Mouse (Mus musculus) CD8-positive naive resting alpha-beta T cell, adult 2 months (primary cell): Measurements from ENCODE around the gene Prodh2.
A peak's percentile ranks its signal among the peaks of the same experiment; 100 is the strongest.
"Not testable (repeated sequence)": the region's sequence is repeated elsewhere in the genome, so short reads cannot be mapped to it uniquely, and the experiment has no call there.

Experiments used
- DNase-seq, 2 experiments: peaks; one replicate each; pipeline ENCODE4 v3.0.0; 2022; ENCODE audit warnings: low read depth in 2 of 2, low spot score in 2 of 2

Gene Prodh2

GRCm38 (mm10) chr7:30484250-30484649 lies 9.2 kb upstream of the Prodh2 start:
- DNase-seq: no peak

DNA sequence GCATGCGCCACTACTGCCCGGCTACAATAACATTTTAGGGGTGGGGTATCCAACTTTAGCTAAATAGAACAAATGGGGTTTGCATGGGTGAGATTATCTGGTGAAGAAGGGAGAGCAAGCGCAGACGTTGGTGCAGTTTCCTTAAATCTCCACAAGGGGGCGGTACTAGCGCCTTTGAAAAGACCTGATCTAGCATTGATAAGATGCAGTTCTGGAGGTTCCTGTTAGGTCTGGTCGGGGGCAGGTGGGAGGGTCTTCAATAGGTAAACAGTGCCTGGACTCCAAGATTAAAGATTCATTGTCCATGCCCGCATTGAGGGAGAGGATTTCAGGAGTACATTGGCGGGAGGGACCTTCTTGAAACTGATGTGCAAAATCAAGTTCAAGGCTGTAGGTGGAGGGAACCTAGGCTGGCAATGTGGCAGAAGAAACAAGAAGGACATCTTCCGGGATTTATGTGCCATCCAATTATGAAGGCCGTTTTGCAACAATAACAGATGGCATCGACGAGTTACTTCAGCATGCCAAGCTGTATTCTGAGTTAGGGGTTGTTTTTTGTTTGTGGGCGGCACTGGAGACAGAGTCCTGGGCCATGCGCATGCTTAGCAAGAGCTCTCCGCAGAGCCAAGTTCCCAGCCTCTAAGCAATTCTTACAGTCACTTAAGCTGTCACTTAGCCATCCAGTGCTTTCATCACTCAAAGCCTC lies 3.0 kb upstream of the Prodh2 start:
- DNase-seq: peak; percentile 14 to 41

GRCm38 (mm10) chr7:30490957-30491307 lies 2.5 kb upstream of the Prodh2 start:
- no peak for DNase-seq

GRCm38 (mm10) chr7:30492765-30493164 lies 657 bp upstream of the Prodh2 start:
- DNase-seq: peak; percentile 68 to 76

DNA sequence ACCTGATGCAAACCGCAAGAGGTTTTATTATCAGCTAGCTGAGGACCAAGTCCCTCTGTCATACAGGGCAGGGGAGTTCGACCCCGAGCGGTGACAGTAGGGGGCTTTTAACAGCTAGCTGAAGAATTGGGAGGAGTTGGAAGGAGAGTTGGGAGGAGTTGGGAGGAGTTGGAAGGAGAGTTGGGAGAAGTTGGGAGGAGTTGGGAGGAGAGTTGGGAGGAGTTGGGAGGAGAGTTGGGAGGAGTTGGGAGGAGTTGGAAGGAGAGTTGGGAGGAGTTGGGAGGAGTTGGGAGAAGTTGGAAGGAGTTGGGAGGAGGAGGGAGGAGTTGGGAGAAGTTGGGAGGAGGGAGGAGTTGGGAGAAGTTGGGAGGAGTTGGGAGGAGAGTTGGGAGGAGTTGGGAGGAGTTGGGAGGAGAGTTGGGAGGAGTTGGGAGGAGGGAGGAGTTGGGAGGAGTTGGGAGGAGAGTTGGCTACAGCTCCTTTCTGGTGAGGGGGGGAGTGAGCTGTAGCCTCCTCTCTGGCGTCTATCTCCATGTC lies 2.2 kb downstream of the Prodh2 start:
- not testable (repeated sequence) for DNase-seq

- peak in 1 of 2 experiments; percentile 15 for DNase-seq
Measured at GRCm38 (mm10) chr7:30501159-30501558, 7.7 kb downstream of the Prodh2 start.

DNA sequence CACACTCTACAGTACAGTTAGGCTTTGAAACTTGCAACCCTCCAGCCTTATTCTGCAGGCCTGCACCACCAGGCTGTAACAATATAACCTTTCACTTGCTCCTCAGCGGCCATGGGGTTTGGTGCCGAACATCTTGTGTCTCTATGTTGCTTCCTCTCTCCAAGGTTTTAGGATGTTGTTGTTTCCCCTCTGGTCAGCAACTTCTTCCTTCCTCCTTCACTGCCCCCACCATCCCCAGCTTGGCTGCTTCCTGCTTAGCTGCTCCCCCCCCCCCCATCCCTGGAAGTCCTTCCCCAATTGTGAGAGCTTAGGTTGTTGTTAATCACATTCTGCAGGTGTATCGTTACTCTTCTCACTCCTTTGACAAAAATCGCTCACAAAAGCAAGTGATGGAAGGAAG lies 14.6 kb downstream of the Prodh2 start:
- DNase-seq: no peak

- DNase-seq: no peak
Measured at GRCm38 (mm10) chr7:30515003-30515760, 21.8 kb downstream of the Prodh2 start.

DNA sequence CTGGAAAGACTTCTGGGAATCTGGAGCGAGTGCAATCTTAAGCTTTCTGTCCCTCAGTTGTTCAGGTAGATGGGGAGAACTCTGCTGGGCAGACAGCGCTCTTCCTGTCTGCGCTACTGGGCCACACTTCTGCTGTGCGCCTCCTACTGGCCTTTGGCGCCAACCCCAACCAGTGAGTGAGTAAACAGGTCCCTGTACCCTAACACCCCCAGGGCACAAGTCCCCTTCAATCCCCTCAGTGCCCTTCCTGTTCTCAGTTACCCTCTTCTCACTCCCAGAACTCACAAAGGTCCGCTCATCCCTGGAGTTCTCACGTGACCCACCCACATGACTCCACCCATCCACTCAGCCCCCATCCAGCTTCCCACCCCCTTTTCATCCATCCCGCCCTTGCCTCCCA lies 24.9 kb downstream of the Prodh2 start:
- no peak for DNase-seq

DNA sequence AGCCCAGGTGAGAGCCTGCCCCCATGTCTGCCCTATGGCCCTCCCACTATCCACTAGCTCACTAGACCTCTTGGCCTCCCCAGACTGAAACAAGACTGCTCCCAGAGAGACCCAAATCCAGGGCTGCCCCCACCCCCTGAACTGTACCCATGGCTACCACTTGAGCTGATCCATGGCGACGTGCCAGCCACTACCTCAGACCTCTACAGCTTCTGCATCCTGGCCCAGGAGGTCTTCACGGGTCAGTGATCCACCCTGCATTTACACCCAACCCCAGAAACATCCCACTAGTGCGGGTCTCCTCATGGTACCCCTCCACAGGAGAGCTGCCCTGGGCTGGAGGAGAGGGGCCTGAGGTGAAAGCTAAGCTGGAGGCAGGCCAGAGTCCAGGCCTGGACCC lies 27.0 kb downstream of the Prodh2 start:
- no peak for DNase-seq

DNA sequence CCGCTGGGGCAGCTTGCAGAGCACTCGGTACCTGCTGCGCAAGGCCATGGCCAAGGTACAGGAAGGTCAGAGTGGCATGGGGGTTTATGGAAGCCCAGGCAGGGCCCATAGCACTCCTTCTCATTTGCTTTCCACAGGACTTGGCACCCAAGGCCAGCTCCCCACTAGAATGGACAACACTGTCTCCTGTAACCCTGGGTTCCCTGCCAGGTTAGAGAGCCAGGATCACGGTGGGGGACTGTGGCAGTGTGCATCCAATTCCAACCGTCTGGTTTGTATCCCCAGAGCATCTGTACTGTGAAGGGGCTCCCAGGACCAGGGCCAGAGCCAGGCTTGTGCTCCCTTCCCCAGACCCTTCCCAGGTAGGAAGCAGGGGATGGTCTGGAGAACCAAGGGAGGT lies 27.4 kb downstream of the Prodh2 start:
- DNase-seq: no peak

- DNase-seq: no peak
Measured at GRCm38 (mm10) chr7:30522871-30523270, 29.4 kb downstream of the Prodh2 start.

DNA sequence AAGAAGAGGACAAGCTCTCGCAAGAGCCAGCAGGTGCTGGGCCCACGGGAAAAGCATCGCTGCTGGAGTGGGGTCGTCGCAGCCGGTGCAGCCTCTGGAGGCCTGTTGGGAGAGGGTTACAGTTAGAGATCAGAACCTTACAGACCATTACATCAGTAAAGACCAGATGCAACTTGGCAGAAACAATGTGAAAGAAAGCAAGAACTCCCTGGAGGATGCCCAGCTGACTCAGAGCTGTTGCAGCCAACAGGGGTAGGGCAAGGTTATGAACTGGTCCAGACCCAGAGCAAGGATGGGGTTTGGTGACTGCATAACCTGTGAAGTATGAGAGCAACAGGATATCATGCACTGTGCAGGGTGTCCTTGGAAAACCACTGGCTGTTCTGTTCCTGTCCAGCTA lies 31.1 kb downstream of the Prodh2 start:
- DNase-seq: no peak

GRCm38 (mm10) chr7:30525954-30526353 lies 32.5 kb downstream of the Prodh2 start:
- no peak for DNase-seq

DNA sequence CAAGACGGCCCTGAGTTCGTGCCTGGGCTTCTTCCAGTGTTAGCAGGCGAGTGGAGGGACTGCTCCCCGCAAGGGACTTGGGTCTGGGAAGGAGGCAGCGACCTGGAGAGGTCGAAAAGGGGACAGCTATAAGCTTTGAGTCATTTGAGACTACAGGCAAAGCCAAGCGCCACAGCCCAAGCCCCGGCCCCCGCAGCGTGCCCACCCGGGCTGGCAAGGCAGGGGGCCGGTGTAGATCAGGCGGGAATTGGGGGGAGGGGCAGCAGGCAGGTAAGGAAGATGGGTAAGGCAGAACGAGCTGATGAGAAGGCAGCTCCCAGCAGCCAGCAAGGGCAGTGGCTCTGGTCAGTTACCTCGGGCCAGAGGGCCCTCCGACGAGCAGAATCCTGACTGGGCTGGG lies 33.0 kb downstream of the Prodh2 start:
- no peak for DNase-seq

GRCm38 (mm10) chr7:30526981-30527380 lies 33.6 kb downstream of the Prodh2 start:
- DNase-seq: no peak

GRCm38 (mm10) chr7:30531291-30531815 lies 37.9 kb downstream of the Prodh2 start:
- DNase-seq: no peak

- no peak for DNase-seq
Measured at GRCm38 (mm10) chr7:30532931-30533330, 39.5 kb downstream of the Prodh2 start.

DNA sequence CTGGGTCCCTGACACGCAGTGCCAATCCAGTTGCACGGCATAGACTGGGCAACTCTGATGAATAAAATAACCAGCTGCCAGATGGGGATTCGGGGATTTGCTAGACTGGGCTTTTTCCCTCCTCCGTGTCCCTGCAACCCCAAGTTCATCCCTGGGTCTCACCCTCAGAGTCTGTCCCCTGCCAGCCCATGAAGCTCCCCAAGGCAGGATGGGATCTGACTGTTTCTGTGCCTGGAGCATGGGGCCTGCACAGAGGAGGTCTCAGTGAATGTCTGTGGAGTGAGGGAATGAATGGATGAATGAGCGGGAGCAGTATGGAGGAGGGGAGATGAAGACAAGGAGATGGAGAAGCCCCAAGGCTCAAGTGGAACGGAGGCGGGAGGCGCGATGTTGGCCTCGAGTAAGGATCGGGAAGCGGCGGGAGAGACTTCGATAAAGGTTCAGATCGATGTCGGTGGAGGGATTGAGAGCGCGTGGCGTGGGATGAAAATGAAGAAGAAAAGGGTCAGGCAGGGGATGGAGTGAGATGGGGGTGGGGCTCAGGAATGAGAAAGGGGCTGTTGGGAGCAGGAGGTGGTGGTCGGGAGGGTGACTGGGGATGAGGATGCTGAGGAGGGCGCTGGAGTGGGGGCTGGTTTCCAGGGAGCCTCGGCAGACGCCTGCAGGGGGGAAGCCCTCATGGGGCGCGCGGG lies 40.7 kb downstream of the Prodh2 start:
- DNase-seq: no peak

- peak; percentile 85 to 90 for DNase-seq
Measured at GRCm38 (mm10) chr7:30534633-30535577, 41.5 kb downstream of the Prodh2 start, which contains the start of gene Arhgap33. TSS of gene Arhgap33 (minus strand) at chr7:30535060.
